Mouse (Mus musculus) myocyte (in vitro differentiated cells): ENCODE data around the gene Itga1.

Source experiments
- CEBPB ChIP-seq: IDR thresholded peaks from 2 replicates; pipeline ENCODE4 v1.6.1; 2011; ENCODE audit warnings: mild to moderate bottlenecking, moderate library complexity; ENCODE audit not compliant: poor library complexity, insufficient read depth, severe bottlenecking
- E2F4 ChIP-seq: IDR thresholded peaks from one replicate; pipeline ENCODE4 v1.6.1; 2011; ENCODE audit warnings: mild to moderate bottlenecking, control low read depth, moderate library complexity; ENCODE audit not compliant: insufficient read depth
- MAX ChIP-seq: IDR thresholded peaks from one replicate; pipeline ENCODE4 v1.6.1; 2011; ENCODE audit warnings: low read depth, mild to moderate bottlenecking, control low read depth
- MYOD1 ChIP-seq, 3 experiments: IDR thresholded peaks; one replicate each; pipeline ENCODE4 v1.6.1; 2011; ENCODE audit warnings: control low read depth in 2 of 3, low read depth in 2 of 3, mild to moderate bottlenecking in 2 of 3, moderate library complexity in 1 of 3; ENCODE audit not compliant: insufficient read length in 2 of 3, control insufficient read depth in 1 of 3
- MYOG ChIP-seq, 3 experiments: IDR thresholded peaks; one replicate each; pipeline ENCODE4 v1.6.1; 2011; ENCODE audit warnings: control low read depth in 2 of 3, low read depth in 2 of 3, mild to moderate bottlenecking in 2 of 3; ENCODE audit not compliant: insufficient read length in 2 of 3, control insufficient read depth in 1 of 3, insufficient read depth in 1 of 3
- POLR2A ChIP-seq: IDR thresholded peaks from one replicate; pipeline ENCODE4 v1.6.1; 2011; ENCODE audit warnings: low read depth, mild to moderate bottlenecking, control low read depth, moderate library complexity; ENCODE audit not compliant: insufficient read length
- POLR2AphosphoS2 ChIP-seq: IDR thresholded peaks from one replicate; pipeline ENCODE4 v1.6.1; 2011; ENCODE audit warnings: low read depth, control low read depth; ENCODE audit not compliant: insufficient read length
- SRF ChIP-seq: IDR thresholded peaks from one replicate; pipeline ENCODE4 v1.6.1; 2011; ENCODE audit warnings: low read depth; ENCODE audit not compliant: control insufficient read depth, insufficient read length
- TCF12 ChIP-seq: IDR thresholded peaks from one replicate; pipeline ENCODE4 v1.6.1; 2011; ENCODE audit warnings: mild to moderate bottlenecking, control low read depth; ENCODE audit not compliant: poor library complexity, insufficient read depth, severe bottlenecking
- TCF3 ChIP-seq: IDR thresholded peaks from one replicate; pipeline ENCODE4 v1.6.1; 2011; ENCODE audit warnings: low read depth, control low read depth; ENCODE audit not compliant: insufficient read length
- USF1 ChIP-seq: IDR thresholded peaks from one replicate; pipeline ENCODE4 v1.6.1; 2011; ENCODE audit warnings: low read depth, mild to moderate bottlenecking, control low read depth, moderate library complexity

DNA sequence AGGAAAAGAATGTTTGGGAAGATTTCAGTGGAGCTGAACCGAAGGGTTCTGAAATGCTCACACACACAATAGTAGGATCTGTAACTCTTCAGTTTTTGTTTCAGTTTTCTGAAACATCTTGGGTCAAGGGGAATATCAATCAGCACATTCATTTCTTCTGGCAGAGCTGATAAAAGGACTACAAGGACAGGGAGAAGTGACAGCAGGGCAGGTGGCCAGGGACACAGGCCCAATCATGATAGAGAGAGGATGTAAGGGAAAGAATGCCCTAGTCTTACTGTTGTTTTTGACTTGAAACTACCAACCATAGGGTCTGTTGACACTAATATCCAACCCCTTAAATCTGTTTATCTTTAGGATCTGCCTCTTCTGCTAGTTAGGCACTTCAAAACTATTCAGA, 22.8 kb upstream of the Itga1 start:
- no peak for TF ChIP-seq POLR2A
- no peak for TF ChIP-seq POLR2AphosphoS2
- no peak for TF ChIP-seq USF1
- no peak for TF ChIP-seq MYOD1 (IDR thresholded peaks at IDR 0.05; ENCODE audit: control insufficient read depth in 1 of 3, insufficient read length in 2 of 3, low read depth in 2 of 3)
- TF ChIP-seq E2F4: no peak
- no peak for TF ChIP-seq TCF12
- no peak for TF ChIP-seq MYOG (IDR thresholded peaks at IDR 0.05; ENCODE audit: control insufficient read depth in 1 of 3, insufficient read depth in 1 of 3, insufficient read length in 2 of 3, low read depth in 2 of 3)
- no peak for TF ChIP-seq TCF3
- TF ChIP-seq MAX: no peak
- no peak for TF ChIP-seq CEBPB
- no peak for TF ChIP-seq SRF
